Mouse (Mus musculus): Measurements from ENCODE around the gene Ctso.

Ctso gene

GRCm38 (mm10) chr3:81932141-81933101 is at the start of gene Ctso:
Gene Ctso (plus strand): TSS chr3:81932601.
- peak; percentile 83 for DNase-seq

- no peak for DNase-seq
Observed at GRCm38 (mm10) chr3:81883916-81884315, 48.5 kb upstream of the Ctso start.

DNA sequence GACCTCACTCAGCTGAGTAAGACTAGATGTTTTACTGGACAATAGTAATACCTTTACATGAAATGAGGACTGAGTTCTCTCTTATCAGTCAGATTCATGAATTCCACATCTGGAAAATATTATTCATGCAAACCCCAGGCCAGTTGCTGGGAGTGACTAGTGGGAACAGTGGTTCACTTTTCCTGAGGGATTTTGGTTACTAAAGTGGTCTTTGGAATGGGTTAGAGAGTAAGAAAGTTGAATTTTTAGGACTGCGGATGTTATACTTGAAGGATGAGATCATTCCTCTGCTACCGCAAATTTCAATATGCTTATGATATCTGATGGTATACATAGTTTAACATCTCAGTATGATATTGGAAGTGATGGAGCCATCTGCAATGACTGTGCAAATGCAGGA is 46.8 kb upstream of the Ctso start:
- DNase-seq: no peak

DNA sequence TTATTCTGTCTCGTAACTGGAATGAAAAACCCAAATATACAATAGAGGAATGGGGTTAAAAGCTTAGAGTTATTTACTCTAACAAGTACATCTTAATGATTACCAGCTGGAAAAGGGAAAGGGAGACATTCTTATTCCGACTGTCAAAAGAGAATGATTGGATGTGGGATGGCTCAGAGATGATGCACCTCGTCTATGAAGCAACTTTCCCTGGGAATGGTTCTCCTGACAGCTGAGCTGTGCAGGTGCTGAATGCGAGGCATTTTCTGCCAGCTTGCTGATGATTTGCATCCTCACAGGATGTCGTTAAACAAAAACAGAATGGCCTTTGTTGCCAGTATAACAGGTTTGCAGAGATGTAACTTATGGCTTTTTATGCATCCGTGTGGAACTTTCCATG is 43.3 kb upstream of the Ctso start:
- no peak for DNase-seq

GRCm38 (mm10) chr3:81910286-81911036 is 21.9 kb upstream of the Ctso start:
- no peak for DNase-seq

- DNase-seq: no peak
Observed at GRCm38 (mm10) chr3:81916030-81916686, 16.2 kb upstream of the Ctso start.

- DNase-seq: no peak
Observed at GRCm38 (mm10) chr3:81917354-81917935, 15.0 kb upstream of the Ctso start.

GRCm38 (mm10) chr3:81918215-81918614 is 14.2 kb upstream of the Ctso start:
- DNase-seq: no peak

DNA sequence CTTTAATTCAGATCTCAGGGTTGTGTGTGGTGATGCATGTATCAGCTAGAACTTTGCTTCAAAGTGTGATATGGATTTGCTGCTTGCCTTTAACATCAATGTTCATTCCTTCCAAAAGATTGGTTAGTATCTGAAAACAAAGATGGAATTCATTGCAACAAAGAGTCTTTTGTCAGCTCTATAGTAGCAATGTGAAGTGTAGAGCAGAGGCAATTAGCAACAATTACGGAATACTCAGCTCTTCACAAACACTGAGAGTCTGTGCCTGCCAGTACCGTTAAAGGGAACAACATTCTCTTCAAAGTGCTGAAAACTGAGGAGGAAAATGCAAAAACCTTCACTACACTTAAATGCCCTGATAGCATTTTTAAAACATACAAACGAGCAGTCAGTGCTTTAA is 12.7 kb upstream of the Ctso start:
- no peak for DNase-seq

GRCm38 (mm10) chr3:81922910-81923309 is 9.5 kb upstream of the Ctso start:
- no peak for DNase-seq

GRCm38 (mm10) chr3:81924931-81925330 is 7.5 kb upstream of the Ctso start:
- peak; percentile 54 for DNase-seq

- DNase-seq: no peak
Observed at GRCm38 (mm10) chr3:81925856-81926255, 6.5 kb upstream of the Ctso start.

DNA sequence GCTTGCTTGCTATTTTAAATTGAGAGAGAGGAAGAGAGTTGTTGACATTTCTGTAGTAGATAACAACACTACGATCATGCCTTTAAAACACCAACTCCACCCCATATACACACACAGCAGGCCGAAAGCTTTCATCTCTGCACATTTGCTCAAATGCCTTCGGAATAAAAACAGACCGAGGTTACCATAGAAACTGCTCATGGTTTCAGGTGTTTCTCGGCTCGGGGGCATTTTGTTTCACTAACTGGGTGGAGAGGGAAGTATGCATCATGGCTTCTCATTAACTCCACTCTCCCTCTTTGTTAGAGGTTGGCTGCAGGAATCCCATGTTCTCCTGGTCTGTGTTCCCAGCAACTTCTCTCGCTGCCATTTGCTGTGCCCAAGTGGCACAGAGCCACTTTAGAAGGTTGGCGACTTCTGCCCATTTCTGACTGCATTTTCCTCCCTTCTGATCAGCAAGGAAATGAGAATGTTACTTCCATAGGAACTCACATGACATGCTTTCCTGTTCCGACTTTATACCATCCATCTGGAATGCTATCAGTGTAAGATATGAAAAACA is 5.6 kb upstream of the Ctso start:
- DNase-seq: no peak

DNA sequence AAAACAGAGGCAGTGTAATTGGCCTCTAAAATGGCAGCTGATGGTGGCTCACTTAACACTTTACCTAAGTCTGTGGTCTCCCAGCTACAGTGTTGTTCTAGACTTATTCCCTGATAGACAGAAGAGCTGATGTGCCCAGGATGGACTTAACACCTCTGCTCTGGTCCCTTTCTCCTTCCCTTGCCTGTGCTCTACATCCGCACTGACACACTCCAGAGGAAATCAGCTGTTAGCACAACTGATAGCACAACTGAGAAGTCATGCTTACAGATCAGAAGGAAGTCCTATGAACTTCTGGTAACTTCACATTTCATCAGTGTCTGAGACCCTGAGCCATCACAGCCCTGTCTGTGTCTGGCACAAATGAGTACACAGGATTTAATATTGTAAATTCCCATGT is 3.3 kb upstream of the Ctso start:
- DNase-seq: no peak

- no peak for DNase-seq
Observed at GRCm38 (mm10) chr3:81931695-81932094, 706 bp upstream of the Ctso start.

- no peak for DNase-seq
Observed at GRCm38 (mm10) chr3:81933348-81933747, 947 bp downstream of the Ctso start.

DNA sequence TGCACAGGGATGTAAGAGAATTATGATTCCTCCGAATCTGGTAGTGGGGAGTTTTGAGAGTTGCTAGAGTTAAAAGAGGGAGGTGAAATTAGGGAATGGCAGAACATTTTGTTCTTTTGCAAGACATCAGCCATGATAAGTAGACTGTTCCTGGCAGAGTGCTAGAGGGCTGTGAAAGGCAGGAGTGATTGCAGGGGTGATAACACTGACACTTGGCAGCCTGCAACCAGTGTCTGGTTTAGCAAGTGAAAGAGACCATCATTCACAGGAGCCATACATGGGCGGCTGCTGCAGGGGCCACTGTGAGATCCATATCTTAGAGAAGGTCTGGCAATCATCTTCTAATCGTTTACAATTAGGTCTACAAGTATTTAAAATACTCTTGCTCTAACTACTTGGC is 6.5 kb downstream of the Ctso start:
- no peak for DNase-seq

GRCm38 (mm10) chr3:81942341-81942740 is 9.9 kb downstream of the Ctso start:
- DNase-seq: no peak

- no peak for DNase-seq
Observed at GRCm38 (mm10) chr3:81943097-81943496, 10.7 kb downstream of the Ctso start.

GRCm38 (mm10) chr3:81944851-81945393 is 12.5 kb downstream of the Ctso start:
- no peak for DNase-seq

- DNase-seq: no peak
Observed at GRCm38 (mm10) chr3:81949048-81949447, 16.6 kb downstream of the Ctso start.

- no peak for DNase-seq
Observed at GRCm38 (mm10) chr3:81951785-81952184, 19.4 kb downstream of the Ctso start.

Measured in cerebellum, adult 8-10 months (tissue).